Mouse (Mus musculus): ENCODE results near the gene Tpd52l2.

DNA sequence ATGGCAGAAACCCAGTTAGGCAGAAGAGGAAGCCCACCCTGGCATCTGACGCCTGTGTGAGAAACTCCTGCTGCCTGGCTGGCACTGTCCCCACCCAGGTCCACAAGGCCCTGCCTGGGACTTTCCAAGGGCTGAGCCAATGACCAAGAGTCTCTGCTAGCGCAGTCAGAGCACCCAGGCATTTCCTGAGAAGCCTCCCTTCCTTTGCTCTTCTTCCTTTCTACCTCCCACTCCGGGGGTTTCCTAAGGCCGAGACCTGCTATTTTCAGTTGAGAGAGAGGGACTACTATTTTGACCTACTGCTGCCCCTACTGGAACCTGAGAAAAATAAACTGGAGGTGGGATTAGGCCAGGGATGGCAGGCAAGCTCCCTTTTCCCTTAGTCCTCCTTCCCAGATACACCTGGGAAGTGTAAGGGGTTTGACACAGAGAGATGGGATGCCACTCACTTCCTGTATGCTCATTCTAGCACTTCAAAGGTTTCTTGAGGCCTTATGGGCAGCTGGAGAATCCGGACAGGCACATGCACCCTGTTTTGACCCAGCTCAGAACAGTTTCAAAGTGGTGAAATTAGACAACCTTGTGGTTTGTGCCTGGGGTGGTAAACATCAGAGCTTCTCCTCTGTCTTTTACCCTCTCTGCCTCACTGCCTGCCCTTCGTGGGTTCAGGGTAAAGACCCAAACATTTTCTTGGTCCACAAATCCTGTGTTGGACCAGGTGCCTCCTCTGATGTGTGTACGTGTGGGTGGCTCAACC, 13.2 kb upstream of the Tpd52l2 start:
- TF ChIP-seq CTCF (IDR thresholded peaks at IDR 0.05; ENCODE audit: extremely low read depth, insufficient read depth, insufficient read length, insufficient replicate concordance), result no peak
- no peak for TF ChIP-seq POLR2A (IDR thresholded peaks at IDR 0.05; ENCODE audit: low read depth, low read length)
